Mouse (Mus musculus) lung, postnatal 0 days (tissue): ENCODE measurements around the gene Gm815. TPM values are rescaled to one million over a fixed set of nuclear protein-coding genes. Genes with fewer than 3 reads are reported as not detected.

Source experiments
- ATAC-seq: fragments of 200-750 bp; cut with Nextera tagmentation; 2 replicates; pipeline ENCODE4 v1.8.0; 2017; ENCODE audit warnings: moderate library complexity
- DNase-seq: peaks from one replicate; pipeline ENCODE4 v3.0.0-alpha.2; 2016; ENCODE audit warnings: low spot score
- H3K27ac ChIP-seq: fragments of 300-500 bp; sonication (generic); 2 replicates; pipeline ENCODE4 v1.5.1; 2014; ENCODE audit warnings: antibody characterized with exemption, mild to moderate bottlenecking, low read length, mixed read lengths
- H3K27me3 ChIP-seq: fragments of 300-500 bp; sonication (generic); replicated peaks from 2 replicates; pipeline ENCODE4 v1.6.1; 2014; ENCODE audit warnings: low read length, mixed read lengths; ENCODE audit not compliant: insufficient read depth
- H3K36me3 ChIP-seq: fragments of 300-500 bp; sonication (generic); 2 replicates; pipeline ENCODE4 v1.6.1; 2014; ENCODE audit warnings: low read length, mixed read lengths; ENCODE audit not compliant: insufficient read depth
- H3K4me1 ChIP-seq: fragments of 300-500 bp; sonication (generic); 2 replicates; pipeline ENCODE4 v1.6.1; 2014; ENCODE audit warnings: antibody characterized with exemption, low read depth, low read length, mixed read lengths; ENCODE audit not compliant: insufficient read depth
- H3K4me2 ChIP-seq: fragments of 300-500 bp; sonication (generic); replicated peaks from 2 replicates; pipeline ENCODE4 v1.6.1; 2014; ENCODE audit warnings: low read depth, mild to moderate bottlenecking, low read length, moderate library complexity, mixed read lengths
- H3K4me3 ChIP-seq: fragments of 300-500 bp; sonication (generic); 2 replicates; pipeline ENCODE4 v1.5.1; 2014; ENCODE audit warnings: low read depth, low read length
- H3K9ac ChIP-seq: fragments of 300-500 bp; sonication (generic); replicated peaks from 2 replicates; pipeline ENCODE4 v1.6.1; 2014; ENCODE audit warnings: low read depth, mild to moderate bottlenecking
- H3K9me3 ChIP-seq: fragments of 300-500 bp; sonication (generic); 2 replicates; pipeline ENCODE4 v1.6.1; 2016; ENCODE audit warnings: low read length, mixed read lengths
- CTCF ChIP-seq: IDR thresholded peaks from 2 replicates; pipeline ENCODE4 v1.5.1; 2016; ENCODE audit warnings: antibody characterized with exemption, mild to moderate bottlenecking
- EP300 ChIP-seq: IDR thresholded peaks from 2 replicates; pipeline ENCODE4 v1.6.1; 2016; ENCODE audit warnings: antibody characterized with exemption, mild to moderate bottlenecking, control low read depth
- whole genome bisulfite sequencing: fragments of 180-500 bp; shearing (Covaris S2); extraction: QIAGEN DNeasy Blood & Tissue Kit; methylation state at CpG from one replicate; pipeline ENCODE4 v1.1.7; 2014; 5-methylcytosine and 5-hydroxymethylcytosine counted together
- polyA plus RNA-seq: library from polyadenylated mRNA; unstranded; fragments of >200 nt; fragmentation: Nextera tagmentation; extraction: Ambion mirVana; gene quantifications from 2 replicates; pipeline ENCODE4 v1.2.1, GENCODE M21; 2015

Gene Gm815
- polyA plus RNA-seq, 1 experiment from 2014 or later = 0.16 TPM

- Histone ChIP-seq H3K27ac (no peak overlapping the region), H3K27me3 (no peaks in the 10 kb centered on the region), H3K9ac (no peak overlapping the region), H3K4me1 (peaks cover 6% of the 10 kb centered on the region; the same call in 1 of the 2 replicates), H3K36me3 (no peaks in the 10 kb centered on the region), H3K9me3 (no peaks in the 10 kb centered on the region), H3K4me2 (no peak overlapping the region), H3K4me3 (no peak overlapping the region)
- no peak for DNase-seq
- TF ChIP-seq CTCF = no peak
- TF ChIP-seq EP300 = no peak
- WGBS = 35% methylated on average over 7 of the region's 7 CpGs
- ATAC-seq = no peak
Observed at GRCm38 (mm10) chr19:26870280-26870679, 15.4 kb upstream of the Gm815 start.

- no peak overlapping the region for H3K27ac ChIP-seq
- WGBS = 26% methylated on average over 3 of the region's 3 CpGs
- H3K4me1 ChIP-seq = no peaks in the 10 kb centered on the region; the same call in 1 of the 2 replicates
- ATAC-seq = no peak
- TF ChIP-seq EP300 (no peak), CTCF (no peak)
- no peak overlapping the region for H3K4me2 ChIP-seq
- no peaks in the 10 kb centered on the region for H3K36me3 ChIP-seq
- H3K9ac ChIP-seq = no peak overlapping the region
- DNase-seq = no peak
- H3K27me3 ChIP-seq = no peaks in the 10 kb centered on the region
- H3K9me3 ChIP-seq = no peaks in the 10 kb centered on the region
- no peak overlapping the region for H3K4me3 ChIP-seq
Observed at GRCm38 (mm10) chr19:26871096-26871495, 14.6 kb upstream of the Gm815 start.

- Histone ChIP-seq H3K9me3 (no peaks in the 10 kb centered on the region), H3K27me3 (no peaks in the 10 kb centered on the region), H3K4me1 (no peaks in the 10 kb centered on the region), H3K4me3 (no peak overlapping the region), H3K4me2 (no peak overlapping the region), H3K9ac (no peak overlapping the region), H3K27ac (no peak overlapping the region), H3K36me3 (no peaks in the 10 kb centered on the region)
- DNase-seq = no peak
- no peak for TF ChIP-seq EP300
- no peak for TF ChIP-seq CTCF
- 71% methylated on average over 6 of the region's 6 CpGs for WGBS
- no peak for ATAC-seq
Observed at GRCm38 (mm10) chr19:26872886-26873285, 12.8 kb upstream of the Gm815 start.

- ATAC-seq (no peak), DNase-seq (no peak)
- H3K36me3 ChIP-seq = no peaks in the 10 kb centered on the region
- no peak overlapping the region for H3K27ac ChIP-seq
- TF ChIP-seq EP300 (no peak), CTCF (no peak)
- H3K27me3 ChIP-seq = no peaks in the 10 kb centered on the region
- H3K9ac ChIP-seq = no peak overlapping the region
- H3K9me3 ChIP-seq = no peaks in the 10 kb centered on the region
- WGBS = 92% methylated on average over 6 of the region's 6 CpGs
- no peak overlapping the region for H3K4me2 ChIP-seq
- H3K4me3 ChIP-seq = no peak overlapping the region
- H3K4me1 ChIP-seq = no peaks in the 10 kb centered on the region
Observed at GRCm38 (mm10) chr19:26875601-26876000, 10.1 kb upstream of the Gm815 start.

GRCm38 (mm10) chr19:26877180-26877775 is 8.4 kb upstream of the Gm815 start:
- 41% methylated on average over 10 of the region's 10 CpGs for WGBS
- ATAC-seq = no peak
- DNase-seq = peak; percentile 38
- Histone ChIP-seq H3K36me3 (no peaks in the 10 kb centered on the region), H3K9ac (no peak overlapping the region), H3K4me3 (no peak overlapping the region), H3K9me3 (no peaks in the 10 kb centered on the region), H3K27ac (no peak overlapping the region), H3K27me3 (no peaks in the 10 kb centered on the region), H3K4me1 (no peaks in the 10 kb centered on the region), H3K4me2 (no peak overlapping the region)
- TF ChIP-seq CTCF = no peak
- no peak for TF ChIP-seq EP300

- no peak for DNase-seq
- H3K4me2 ChIP-seq = no peak overlapping the region
- H3K4me1 ChIP-seq = no peaks in the 10 kb centered on the region
- TF ChIP-seq CTCF = no peak
- no peak for TF ChIP-seq EP300
- no peaks in the 10 kb centered on the region for H3K36me3 ChIP-seq
- no peak overlapping the region for H3K4me3 ChIP-seq
- H3K27ac ChIP-seq = no peak overlapping the region
- ATAC-seq = no peak
- no peak overlapping the region for H3K9ac ChIP-seq
- no peaks in the 10 kb centered on the region for H3K9me3 ChIP-seq
- no peaks in the 10 kb centered on the region for H3K27me3 ChIP-seq
- WGBS = 85% methylated on average over 4 of the region's 4 CpGs
Observed at GRCm38 (mm10) chr19:26879856-26880255, 5.8 kb upstream of the Gm815 start.
